Mouse (Mus musculus) inflammation-experienced regulatory T-cells, adult 6 months (primary cell): ENCODE data around the gene Cep170b. TPM values are rescaled to one million over a fixed set of nuclear protein-coding genes. Genes with fewer than 3 reads are reported as not detected.

Experiments used
- ATAC-seq: one replicate; pipeline ENCODE4 v1.8.0; 2017
- polyA plus RNA-seq, 3 experiments: library from polyadenylated mRNA; unstranded; fragments of 100-300 nt; shearing (Covaris generic); gene quantifications; one replicate each; pipeline ENCODE4 v1.2.1; 2017

The Cep170b gene
- polyA plus RNA-seq, 3 experiments from 2014 or later = 2.4 to 5.1 (median 4.1) TPM

GRCm38 (mm10) chr12:112737081-112737480 lies 16.8 kb downstream of the Cep170b start:
- ATAC-seq = no peak

GRCm38 (mm10) chr12:112737761-112738160 lies 17.5 kb downstream of the Cep170b start:
- no peak for ATAC-seq

- no peak for ATAC-seq
These were observed 18.2 kb downstream of the Cep170b start for GRCm38 (mm10) chr12:112738281-112739022.

- no peak for ATAC-seq
These were observed 18.8 kb downstream of the Cep170b start for GRCm38 (mm10) chr12:112739023-112739568.

GRCm38 (mm10) chr12:112742768-112743167 lies 22.5 kb downstream of the Cep170b start:
- peak; percentile 13 for ATAC-seq

- peak; percentile 94 for ATAC-seq
These were observed 23.1 kb downstream of the Cep170b start for GRCm38 (mm10) chr12:112743168-112743975.

- ATAC-seq = no peak
These were observed 24.0 kb downstream of the Cep170b start for GRCm38 (mm10) chr12:112744211-112744610.

- no peak for ATAC-seq
These were observed 24.8 kb downstream of the Cep170b start for GRCm38 (mm10) chr12:112744891-112745580.

GRCm38 (mm10) chr12:112745716-112746115 lies 25.5 kb downstream of the Cep170b start:
- no peak for ATAC-seq

- no peak for ATAC-seq
These were observed 26.2 kb downstream of the Cep170b start for GRCm38 (mm10) chr12:112746461-112746807.

- ATAC-seq = peak; percentile 34
These were observed 26.8 kb downstream of the Cep170b start for GRCm38 (mm10) chr12:112746808-112747605.

GRCm38 (mm10) chr12:112747606-112747970 lies 27.3 kb downstream of the Cep170b start:
- no peak for ATAC-seq

- ATAC-seq = no peak
These were observed 30.7 kb downstream of the Cep170b start for GRCm38 (mm10) chr12:112750976-112751375.

- ATAC-seq = no peak
These were observed 32.1 kb downstream of the Cep170b start for GRCm38 (mm10) chr12:112752399-112752798.

- no peak for ATAC-seq
These were observed 35.6 kb downstream of the Cep170b start for GRCm38 (mm10) chr12:112755900-112756299.

- ATAC-seq = no peak
These were observed 37.6 kb downstream of the Cep170b start for GRCm38 (mm10) chr12:112757896-112758295.

- no peak for ATAC-seq
These were observed 39.2 kb downstream of the Cep170b start for GRCm38 (mm10) chr12:112759471-112759870.

- ATAC-seq = no peak
These were observed 40.1 kb downstream of the Cep170b start, which contains the start of gene Pld4 for GRCm38 (mm10) chr12:112760154-112760926. Gene Pld4, plus strand, starts transcription at chr12:112760655.

- no peak for ATAC-seq
These were observed 41.2 kb downstream of the Cep170b start for GRCm38 (mm10) chr12:112761411-112761810.

- no peak for ATAC-seq
These were observed 41.8 kb downstream of the Cep170b start for GRCm38 (mm10) chr12:112762018-112762417.

- no peak for ATAC-seq
These were observed 42.9 kb downstream of the Cep170b start for GRCm38 (mm10) chr12:112763176-112763575.
